Mouse (Mus musculus): ENCODE measurements around the gene Cyp27b1. TPM values are rescaled to one million over a fixed set of nuclear protein-coding genes. Genes with fewer than 3 reads are reported as not detected.

Cyp27b1 gene
- total RNA-seq (2021): under 1 TPM; 0.22 to 0.29 TPM

GRCm38 (mm10) chr10:127047954-127048353 is at the start of gene Cyp27b1:
TSS of gene Cyp27b1 (plus strand) at chr10:127048250.
- DNase-seq: no peak
- intact Hi-C loops (cut with DNase I): no loop called here

GRCm38 (mm10) chr10:127000529-127000928 is 47.5 kb upstream of the Cyp27b1 start, which contains the start of gene Avil:
TSS of gene Avil (plus strand) at chr10:127000709.
- intact Hi-C loops (cut with DNase I): no loop called here
- DNase-seq: no peak

- DNase-seq: no peak
- intact Hi-C loops (cut with DNase I): no loop called here
These were observed 46.8 kb upstream of the Cyp27b1 start for GRCm38 (mm10) chr10:127001297-127001696.

- intact Hi-C loops (cut with DNase I): no loop called here
- DNase-seq: peak in 1 of 2 experiments; percentile 5
These were observed 46.0 kb upstream of the Cyp27b1 start for GRCm38 (mm10) chr10:127002056-127002455.

- no peak for DNase-seq
- intact Hi-C loops (cut with DNase I): no loop called here
These were observed 45.3 kb upstream of the Cyp27b1 start for GRCm38 (mm10) chr10:127002765-127003164.

GRCm38 (mm10) chr10:127003334-127003733 is 44.7 kb upstream of the Cyp27b1 start:
- intact Hi-C loops (cut with DNase I): no loop called here
- DNase-seq: no peak

- intact Hi-C loops (cut with DNase I): no loop called here
- DNase-seq: no peak
These were observed 44.2 kb upstream of the Cyp27b1 start for GRCm38 (mm10) chr10:127003806-127004205.

- intact Hi-C loops (cut with DNase I): no loop called here
- no peak for DNase-seq
These were observed 31.6 kb upstream of the Cyp27b1 start for GRCm38 (mm10) chr10:127016488-127016887.

GRCm38 (mm10) chr10:127017071-127017470 is 31.0 kb upstream of the Cyp27b1 start:
- no peak for DNase-seq
- intact Hi-C loops (cut with DNase I): no loop called here

GRCm38 (mm10) chr10:127018422-127018821 is 29.6 kb upstream of the Cyp27b1 start:
- no peak for DNase-seq
- intact Hi-C loops (cut with DNase I): no loop called here

GRCm38 (mm10) chr10:127030336-127031296 is 17.4 kb upstream of the Cyp27b1 start, which contains the start of gene Tsfm:
TSS of gene Tsfm (minus strand) at chr10:127030840.
- DNase-seq: peak; percentile 93 to 96
- intact Hi-C loops (cut with DNase I): loop anchor here (1.0 to 2.0 kb wide), 2 partner anchors 40 to 111 kb away; no protein-coding TSS in a partner anchor

- intact Hi-C loops (cut with DNase I): no loop called here
- DNase-seq: no peak
These were observed 14.7 kb upstream of the Cyp27b1 start for GRCm38 (mm10) chr10:127033301-127033741.

- DNase-seq: no peak
- intact Hi-C loops (cut with DNase I): no loop called here
These were observed 11.8 kb upstream of the Cyp27b1 start for GRCm38 (mm10) chr10:127036273-127036672.

- no peak for DNase-seq
- intact Hi-C loops (cut with DNase I): no loop called here
These were observed 10.4 kb upstream of the Cyp27b1 start for GRCm38 (mm10) chr10:127037641-127038040.

GRCm38 (mm10) chr10:127040569-127041214 is 7.4 kb upstream of the Cyp27b1 start:
- intact Hi-C loops (cut with DNase I): no loop called here
- no peak for DNase-seq

GRCm38 (mm10) chr10:127041274-127041766 is 6.7 kb upstream of the Cyp27b1 start, which contains the start of the genes Mettl1 and Eef1akmt3:
TSS of gene Mettl1 (plus strand) at chr10:127041414.
TSS of gene Eef1akmt3 (minus strand) at chr10:127041513.
- intact Hi-C loops (cut with DNase I): no loop called here
- DNase-seq: peak in 1 of 2 experiments; percentile 49

GRCm38 (mm10) chr10:127041774-127042338 is 6.2 kb upstream of the Cyp27b1 start:
- intact Hi-C loops (cut with DNase I): no loop called here
- DNase-seq: peak; percentile 93

- intact Hi-C loops (cut with DNase I): no loop called here
- DNase-seq: no peak
These were observed 5.5 kb upstream of the Cyp27b1 start for GRCm38 (mm10) chr10:127042468-127043115.

GRCm38 (mm10) chr10:127043187-127043586 is 4.9 kb upstream of the Cyp27b1 start:
- intact Hi-C loops (cut with DNase I): no loop called here

More at GRCm38 (mm10) chr10:127043187-127043586, 4.9 kb upstream of the Cyp27b1 start:
- DNase-seq: no peak
